Mouse (Mus musculus): ENCODE results near the gene Scin.
A peak's percentile ranks its signal among the peaks of the same experiment; 100 is the strongest.

DNA sequence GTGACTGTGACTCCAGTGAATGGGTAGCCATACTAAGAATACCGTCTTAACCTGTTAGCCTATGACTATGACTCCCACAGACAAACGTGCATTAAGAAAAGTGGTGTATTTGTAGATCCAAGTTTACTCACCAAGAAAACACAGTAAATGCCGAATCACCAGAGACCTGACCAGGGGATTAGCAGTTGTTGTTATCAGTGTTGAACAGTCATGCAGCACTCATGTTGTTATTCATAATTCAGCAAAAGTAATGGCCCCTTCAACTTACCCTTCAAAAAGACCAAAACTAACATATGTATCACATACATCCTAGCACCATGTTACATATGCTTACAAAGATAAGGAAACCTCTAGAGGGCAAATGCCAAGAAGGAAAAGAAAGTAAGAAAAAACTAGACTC is 106.6 kb downstream of the Scin start:
- TF ChIP-seq GATA1 (IDR thresholded peaks at IDR 0.05; ENCODE audit: low read length) (peak; percentile 74), TAL1 (IDR thresholded peaks at IDR 0.05; ENCODE audit: low read length) (peak; percentile 83)

Data from erythroblast, embryonic 14.5 days (primary cell).